Mouse (Mus musculus) stomach, postnatal 0 days (tissue): ENCODE data around the gene Hist1h4b.

Experiments used
- CTCF ChIP-seq: IDR thresholded peaks from 2 replicates; pipeline ENCODE4 v1.5.1; 2016; ENCODE audit warnings: antibody characterized with exemption, low read depth, mild to moderate bottlenecking, moderate library complexity
- EP300 ChIP-seq: optimal IDR thresholded peaks from 2 replicates; pipeline ENCODE3; 2016; ENCODE audit warnings: antibody characterized with exemption

DNA sequence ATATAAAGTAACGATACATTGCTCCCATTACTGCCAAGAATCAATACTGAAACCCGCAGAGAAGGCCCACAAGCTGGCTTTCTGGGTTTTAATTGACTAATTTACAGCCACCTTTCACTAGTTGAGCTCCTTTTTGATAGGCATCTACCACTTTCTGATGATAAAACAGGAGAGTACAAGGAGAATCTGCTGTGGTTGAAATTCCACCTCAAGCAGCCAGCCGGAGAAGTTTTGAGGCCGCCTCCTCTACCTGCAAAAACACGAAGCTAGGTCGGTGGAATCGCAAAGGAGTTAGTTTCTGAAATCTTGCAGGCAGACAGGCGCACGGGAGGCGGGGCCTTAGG is 6.4 kb downstream of the Hist1h4b start:
- TF ChIP-seq CTCF (no peak), EP300 (no peak)
